Mouse (Mus musculus): Measurements from ENCODE around the gene Rufy4.
"Not testable (repeated sequence)": the region's sequence is repeated elsewhere in the genome, so short reads cannot be mapped to it uniquely, and the experiment has no call there.

Rufy4 gene

DNA sequence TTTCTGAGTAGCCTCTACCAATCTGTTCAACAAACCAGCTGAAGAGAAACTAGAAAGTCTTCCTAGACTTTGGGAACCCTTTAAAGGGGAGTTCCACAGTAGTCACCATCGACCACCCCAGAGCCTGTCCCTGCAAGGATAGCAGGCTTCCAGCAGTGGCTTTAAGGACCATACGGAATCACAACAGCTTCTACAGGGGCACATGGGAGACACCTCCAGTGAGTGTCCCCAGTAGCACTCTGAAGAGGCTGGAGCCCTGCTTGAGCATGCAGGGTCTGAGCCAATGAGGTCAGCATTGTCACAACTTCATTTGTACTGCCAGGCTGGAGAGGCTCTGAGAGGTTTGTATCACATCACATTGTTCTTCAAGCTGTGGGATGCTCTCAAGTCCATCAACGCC is 24.8 kb downstream of the Rufy4 start:
- no peak for DNase-seq (ENCODE audit: low spot score)

GRCm38 (mm10) chr1:74151091-74151490 is 25.8 kb downstream of the Rufy4 start:
- DNase-seq (ENCODE audit: low spot score) = no peak

GRCm38 (mm10) chr1:74153461-74154184 is 28.3 kb downstream of the Rufy4 start, which contains the start of gene Cxcr2:
Cxcr2 (plus strand) TSS chr1:74153989.
- DNase-seq (ENCODE audit: low spot score) = no peak

DNA sequence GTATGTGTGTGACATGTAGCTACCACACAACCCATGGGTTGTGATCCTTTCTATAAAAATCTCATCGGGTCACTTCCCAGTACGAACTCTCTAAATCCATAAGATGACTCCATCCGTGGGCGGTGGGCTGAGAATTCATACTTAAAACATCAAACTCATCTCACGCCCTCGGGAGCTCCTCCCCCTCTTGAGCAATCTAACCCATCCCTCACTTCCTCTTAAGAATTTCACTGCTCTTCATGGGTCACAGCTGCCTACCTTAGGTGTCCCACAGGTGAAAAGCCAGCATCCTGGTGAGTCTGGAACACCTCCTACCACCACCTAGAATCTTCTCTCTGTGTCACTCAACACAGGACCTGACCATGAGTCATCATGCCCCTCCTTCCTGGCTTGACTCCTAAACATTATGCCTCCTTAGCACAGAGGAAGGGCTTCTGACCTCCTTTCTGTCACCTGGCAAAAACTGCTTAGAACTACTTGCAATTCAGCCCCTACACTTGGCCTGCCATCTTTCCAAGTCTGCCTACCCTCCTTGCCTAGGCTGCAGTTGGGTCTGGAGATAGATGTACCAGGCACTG is 30.2 kb downstream of the Rufy4 start:
- DNase-seq (ENCODE audit: low spot score) = no peak

DNA sequence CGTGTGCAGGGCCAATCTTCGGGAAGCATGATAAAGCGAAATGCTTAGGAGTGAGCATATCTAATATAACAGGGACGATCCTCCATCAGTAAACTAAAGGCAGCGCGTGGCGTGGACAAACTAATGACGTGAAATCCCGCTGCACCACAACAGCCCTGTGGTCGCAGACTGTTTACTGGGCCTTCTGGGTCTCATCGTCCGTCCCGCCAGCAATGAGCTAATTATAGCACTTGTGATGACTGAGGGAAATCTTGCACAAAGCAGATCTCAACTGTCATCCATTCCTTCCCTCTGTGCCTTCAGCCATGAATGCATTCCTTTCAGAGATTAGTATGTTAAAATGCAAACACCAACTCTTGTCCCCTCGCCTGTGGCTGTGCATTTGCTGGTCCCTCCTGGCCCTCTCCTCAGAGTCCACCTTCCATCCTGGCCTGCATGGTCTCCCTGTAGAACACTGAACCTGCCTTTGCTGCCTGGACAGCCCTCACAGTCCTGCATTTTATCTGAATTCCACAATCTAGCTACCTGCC is 31.1 kb downstream of the Rufy4 start:
- no peak for DNase-seq (ENCODE audit: low spot score)

- DNase-seq (ENCODE audit: low spot score) = not testable (repeated sequence)
These were observed 34.3 kb downstream of the Rufy4 start for GRCm38 (mm10) chr1:74159613-74160012.

DNA sequence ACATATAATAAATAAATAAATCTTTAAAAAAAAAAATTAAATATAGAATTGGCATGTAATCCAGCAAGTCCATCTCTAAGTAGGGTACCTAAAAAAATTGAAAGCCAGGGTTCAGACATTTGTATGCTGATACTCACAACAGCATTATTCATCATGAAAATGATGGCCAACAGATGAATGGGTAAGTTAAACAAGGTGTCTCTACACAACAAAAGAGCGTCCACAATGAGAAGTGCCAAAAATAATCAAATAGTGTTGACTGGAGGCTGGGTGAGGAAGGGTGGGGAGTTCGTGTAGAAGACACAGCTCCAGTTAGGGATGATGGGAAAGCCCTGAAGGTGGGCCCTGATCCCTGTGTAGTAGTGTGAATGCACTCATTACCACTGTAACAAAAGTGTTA is 34.7 kb downstream of the Rufy4 start:
- no peak for DNase-seq (ENCODE audit: low spot score)

DNA sequence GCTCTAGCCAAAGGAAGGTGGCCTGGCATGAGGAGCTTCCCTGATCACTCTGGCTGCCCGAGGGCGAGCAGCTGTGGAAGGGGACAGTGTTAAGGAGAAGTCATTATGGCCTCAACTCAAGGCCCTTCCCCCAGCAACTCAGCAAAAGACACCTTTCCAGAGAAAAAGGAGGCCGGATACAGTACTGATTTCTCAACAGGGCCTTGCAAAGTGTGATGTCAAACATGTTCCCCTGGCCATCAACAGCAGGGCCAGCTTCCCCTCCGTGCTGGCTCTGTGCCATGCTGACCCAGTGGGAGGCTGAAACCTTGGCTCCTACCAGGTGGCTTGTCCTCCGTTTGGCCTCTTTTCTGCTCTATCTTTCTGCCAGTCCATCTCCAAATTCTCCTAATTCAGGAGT is 41.8 kb downstream of the Rufy4 start:
- DNase-seq (ENCODE audit: low spot score) = no peak

- DNase-seq (ENCODE audit: low spot score) = no peak
These were observed 44.4 kb downstream of the Rufy4 start for GRCm38 (mm10) chr1:74169721-74170120.

- DNase-seq (ENCODE audit: low spot score) = no peak
These were observed 47.4 kb downstream of the Rufy4 start for GRCm38 (mm10) chr1:74172722-74173121.

DNA sequence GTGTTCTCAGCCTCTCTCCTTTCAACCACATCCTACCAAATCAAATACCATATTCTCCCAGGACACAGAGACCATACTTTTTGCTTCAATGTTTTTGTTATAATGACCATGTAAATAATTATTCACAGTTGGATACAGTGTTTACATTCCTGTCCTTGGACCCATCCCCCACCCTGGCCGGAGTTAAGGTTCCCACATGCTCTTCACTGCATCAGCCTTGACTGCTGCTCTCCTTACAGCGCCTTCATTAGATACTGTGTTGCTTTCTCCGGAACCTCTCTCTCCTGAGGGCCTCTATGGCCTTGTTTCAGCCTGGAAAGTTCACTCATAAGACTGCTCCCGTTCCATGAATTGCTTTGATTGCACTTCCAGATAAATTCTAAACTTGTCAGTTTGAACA is 50.4 kb downstream of the Rufy4 start:
- DNase-seq (ENCODE audit: low spot score) = no peak

- DNase-seq (ENCODE audit: low spot score) = no peak
These were observed 53.3 kb downstream of the Rufy4 start for GRCm38 (mm10) chr1:74178618-74179017.

DNA sequence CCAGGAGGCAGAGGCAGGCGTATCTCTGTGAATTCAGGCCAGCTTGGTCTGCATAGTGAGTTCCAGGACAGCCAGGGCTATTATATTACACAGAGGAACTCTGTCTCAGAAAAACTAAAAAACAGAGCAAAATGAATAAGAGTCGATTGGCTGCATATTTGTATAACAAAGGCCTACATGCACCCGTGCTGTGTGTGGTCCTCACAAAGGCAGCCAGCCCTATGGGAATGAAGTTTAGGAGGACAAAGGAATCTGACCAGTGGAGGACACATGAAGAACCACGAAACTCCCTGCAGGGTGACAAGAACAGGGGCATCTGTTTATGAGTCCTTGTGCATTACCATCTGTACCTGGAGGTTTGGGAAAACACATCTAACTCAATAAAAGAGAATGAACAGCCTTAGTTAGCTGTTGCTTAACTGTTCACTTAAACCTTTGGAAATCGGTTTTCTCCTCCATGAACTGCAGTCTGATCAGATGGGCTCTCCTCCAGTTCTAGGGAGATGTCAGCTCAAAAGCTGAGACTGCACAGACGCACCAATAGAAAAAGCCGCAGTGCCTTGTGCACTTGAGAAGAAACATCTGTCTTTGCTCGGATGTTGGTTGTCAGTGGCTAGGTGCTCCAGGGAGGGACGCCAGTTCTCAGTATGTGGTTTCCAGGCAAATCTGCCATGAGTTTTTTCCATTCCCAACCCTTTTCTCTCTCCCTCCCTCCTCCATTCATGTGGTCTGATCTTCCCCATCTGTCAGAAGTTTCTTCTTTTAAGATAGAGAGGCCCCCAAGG is 54.5 kb downstream of the Rufy4 start:
- no peak for DNase-seq (ENCODE audit: low spot score)

GRCm38 (mm10) chr1:74181462-74181861 is 56.1 kb downstream of the Rufy4 start:
- no peak for DNase-seq (ENCODE audit: low spot score)

GRCm38 (mm10) chr1:74183006-74183405 is 57.7 kb downstream of the Rufy4 start:
- DNase-seq (ENCODE audit: low spot score) = no peak

- no peak for DNase-seq (ENCODE audit: low spot score)
These were observed 65.1 kb downstream of the Rufy4 start for GRCm38 (mm10) chr1:74190471-74190870.

DNA sequence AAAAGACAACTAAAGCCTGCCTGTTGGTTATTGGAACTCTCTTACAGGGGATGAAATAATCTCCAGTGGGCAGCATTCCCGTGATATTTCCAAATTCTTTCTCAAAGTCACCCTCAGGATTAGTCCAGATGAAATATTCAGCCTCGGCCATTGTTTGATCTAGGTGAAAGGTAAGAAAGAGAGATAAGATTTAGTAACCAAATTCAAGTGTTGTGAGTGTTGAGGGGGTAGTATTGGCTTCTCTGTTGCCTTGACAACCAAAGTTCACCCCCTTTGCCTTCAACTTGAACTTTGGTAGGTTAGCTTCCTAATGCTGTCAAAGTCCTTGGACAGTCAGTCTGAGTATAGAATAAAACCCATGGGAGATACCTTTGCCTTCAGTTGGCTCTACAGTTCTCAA is 67.4 kb downstream of the Rufy4 start:
- DNase-seq (ENCODE audit: low spot score) = no peak

DNA sequence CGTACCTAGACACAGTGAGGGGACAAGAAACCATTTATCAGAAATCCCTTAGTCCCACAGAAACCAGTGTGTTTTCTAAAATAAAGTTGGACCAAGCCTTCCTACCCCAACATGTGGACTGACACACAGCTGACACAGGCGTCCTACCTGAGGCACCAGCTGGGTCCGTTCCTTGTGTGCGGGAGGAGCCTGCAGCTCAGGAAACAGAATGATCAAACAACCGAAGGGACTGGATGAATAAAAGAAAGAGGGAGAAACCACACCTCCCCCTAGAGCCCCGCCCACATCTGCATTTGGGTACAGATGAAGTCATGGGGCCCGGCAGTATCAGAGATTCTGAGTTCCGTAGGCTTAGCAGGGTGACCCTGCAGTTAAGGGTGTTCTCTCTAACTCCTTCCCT is 69.1 kb downstream of the Rufy4 start, which contains the start of gene Cxcr1:
TSS of gene Cxcr1 (minus strand) at position 187 of the 400 bp plus-strand sequence.
- no peak for DNase-seq (ENCODE audit: low spot score)

DNA sequence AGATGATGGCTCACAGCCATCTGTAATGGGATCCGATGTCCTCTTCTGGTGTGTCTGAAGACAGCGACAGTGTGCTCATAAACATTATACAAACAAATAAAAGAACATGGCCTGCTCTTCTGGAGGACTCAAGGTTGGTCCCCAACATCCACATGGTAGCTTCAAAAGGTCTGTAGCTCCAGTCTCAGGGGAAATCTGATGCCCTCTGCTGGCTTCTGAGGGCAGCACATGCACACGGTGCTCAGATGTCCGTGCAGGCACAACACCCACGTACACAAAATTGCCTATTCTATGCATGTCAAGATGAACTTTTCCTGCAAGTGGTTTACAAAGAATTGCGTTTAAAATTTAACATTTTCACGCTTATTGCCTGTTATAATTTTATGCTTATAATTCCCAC is 70.6 kb downstream of the Rufy4 start:
- no peak for DNase-seq (ENCODE audit: low spot score)

GRCm38 (mm10) chr1:74196621-74197419 is 71.5 kb downstream of the Rufy4 start:
- no peak for DNase-seq (ENCODE audit: low spot score)

All from layer of hippocampus, adult 9-10 months (tissue).